Mouse (Mus musculus) neural tube, embryonic 10.5 days (tissue): ENCODE measurements around the gene Cntd1.
A peak's percentile ranks its signal among the peaks of the same experiment; 100 is the strongest.
"Not testable (repeated sequence)": the region's sequence is repeated elsewhere in the genome, so short reads cannot be mapped to it uniquely, and the experiment has no call there.

Experiments used
- DNase-seq: peaks from one replicate; pipeline ENCODE4 v3.0.0-alpha.2; 2017; ENCODE audit warnings: low spot score; ENCODE audit errors: extremely low spot score

The Cntd1 gene

GRCm38 (mm10) chr11:101328941-101329635 is 50.3 kb downstream of the Cntd1 start:
- DNase-seq = no peak

DNA sequence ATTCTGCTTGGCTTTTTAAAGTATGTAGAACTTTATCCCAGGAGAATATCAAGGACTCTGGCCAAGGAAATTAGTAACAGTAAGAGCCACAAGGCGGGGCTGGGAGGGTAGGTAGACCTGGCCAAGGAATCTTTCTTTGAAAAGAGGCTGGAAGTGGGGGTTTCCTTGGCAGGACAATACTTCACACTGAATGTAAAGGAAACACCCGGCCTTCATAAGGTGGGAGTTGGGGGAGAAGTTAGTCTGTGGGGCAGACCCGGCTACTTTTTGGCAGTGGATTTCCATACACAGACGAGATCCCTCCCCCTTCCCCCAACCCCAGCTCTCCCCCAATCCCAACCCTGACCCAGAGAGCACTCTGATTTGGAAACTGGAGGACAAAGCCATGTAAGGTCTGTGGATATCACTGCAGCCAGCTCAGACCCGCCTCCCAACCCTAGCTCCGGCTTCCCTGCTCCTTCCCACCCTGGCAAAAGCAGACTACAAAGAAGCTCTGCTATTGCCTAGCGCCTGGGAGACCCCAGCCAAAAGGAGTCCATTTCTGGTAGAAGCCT is 51.6 kb downstream of the Cntd1 start, which contains the start of gene Aoc3:
Aoc3 (plus strand) TSS at position 235 of the 554 bp plus-strand sequence.
- no peak for DNase-seq

DNA sequence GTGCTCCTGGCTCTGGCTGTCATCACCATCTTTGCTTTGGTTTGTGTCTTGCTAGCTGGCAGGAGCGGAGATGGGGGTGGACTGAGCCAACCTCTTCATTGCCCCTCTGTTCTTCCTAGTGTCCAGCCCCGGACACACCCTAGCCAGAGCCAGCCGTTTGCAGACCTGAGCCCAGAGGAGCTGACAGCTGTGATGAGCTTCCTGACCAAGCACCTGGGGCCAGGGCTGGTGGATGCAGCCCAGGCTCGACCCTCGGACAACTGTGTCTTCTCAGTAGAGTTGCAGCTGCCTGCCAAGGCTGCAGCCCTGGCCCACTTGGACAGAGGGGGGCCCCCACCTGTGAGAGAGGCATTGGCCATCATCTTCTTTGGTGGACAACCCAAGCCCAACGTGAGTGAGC is 52.1 kb downstream of the Cntd1 start:
- DNase-seq = not testable (repeated sequence)

DNA sequence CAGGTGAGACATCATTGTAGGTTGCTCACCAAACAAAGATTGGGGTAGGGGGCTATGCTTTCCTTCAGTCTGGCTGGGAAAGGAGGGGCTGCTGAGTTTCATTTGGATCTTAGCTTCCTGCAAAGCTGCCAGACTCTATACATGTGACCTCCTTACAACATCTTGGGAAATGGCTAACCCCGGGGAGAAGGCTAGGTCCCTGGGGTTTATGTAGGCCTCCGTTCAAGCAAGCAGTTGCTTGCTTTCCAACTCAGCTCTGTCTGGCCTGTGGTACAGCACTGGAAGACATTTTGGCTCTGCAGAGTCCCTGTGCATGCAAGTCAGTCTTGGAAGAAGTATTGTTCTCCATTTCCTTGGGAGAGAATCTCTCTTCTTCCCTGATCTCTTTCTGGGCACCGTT is 53.7 kb downstream of the Cntd1 start:
- DNase-seq = no peak

DNA sequence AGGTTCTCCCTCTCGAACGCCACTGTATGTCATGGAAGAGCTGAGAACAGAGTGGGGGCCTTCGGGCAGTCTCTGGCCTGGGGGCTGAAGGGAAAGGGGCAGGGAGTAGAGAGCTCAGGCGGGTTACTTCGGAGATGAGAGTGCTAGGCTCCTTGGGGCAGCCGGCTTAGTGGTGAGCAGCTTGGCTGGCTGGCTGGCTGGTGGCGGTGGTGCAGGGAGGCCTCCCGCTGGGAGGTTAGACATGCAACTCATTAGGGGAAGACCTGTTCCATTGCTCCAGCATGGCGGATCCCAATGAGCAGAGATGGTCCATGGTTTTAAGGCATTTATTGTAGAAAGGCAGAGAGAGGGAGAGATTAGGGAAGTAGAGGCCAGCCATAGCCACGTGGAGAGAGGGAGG is 55.2 kb downstream of the Cntd1 start:
- DNase-seq = peak; percentile 26

GRCm38 (mm10) chr11:101334516-101334915 is 55.7 kb downstream of the Cntd1 start:
- peak; percentile 70 for DNase-seq

GRCm38 (mm10) chr11:101335685-101336084 is 56.9 kb downstream of the Cntd1 start:
- DNase-seq = no peak

- DNase-seq = peak; percentile 62
Observed at GRCm38 (mm10) chr11:101338123-101338760, 59.4 kb downstream of the Cntd1 start.
